Mouse (Mus musculus): ENCODE measurements around the gene Hoxb3. TPM values are rescaled to one million over a fixed set of nuclear protein-coding genes. Genes with fewer than 3 reads are reported as not detected.

Hoxb3 gene
- total and polyA plus RNA-seq, 3 experiments: not detected

GRCm38 (mm10) chr11:96292565-96293301 lies 30.4 kb upstream of the Hoxb3 start:
- Histone ChIP-seq H3K9ac (ENCODE audit: control insufficient read depth, low read depth, low read length, poor library complexity, severe bottlenecking) (no peak overlapping the region), H3K79me2 (ENCODE audit: control insufficient read depth, insufficient read depth, low read length, poor library complexity) (no peaks in the 10 kb centered on the region), H3K4me1 (ENCODE audit: control insufficient read depth in 1 of 2, insufficient read depth in 2 of 2, low read length in 2 of 2) (0 out of 4 replicates have a peak, but pooled peaks cover 0 to 4% of the 10 kb centered on the region in 2 experiments), H3K9me3 (replicated peaks; ENCODE audit: insufficient read depth, low read length) (no peaks in the 10 kb centered on the region), H3K4me3 (ENCODE audit: control insufficient read depth in 1 of 2, insufficient read depth in 1 of 2, low read depth in 2 of 2, low read length in 2 of 2) (no peak overlapping the region), H3K36me3 (ENCODE audit: control insufficient read depth in 1 of 2, insufficient read depth in 2 of 2, low read length in 2 of 2) (no peaks in the 10 kb centered on the region), H3K27ac (ENCODE audit: control insufficient read depth, low read depth, low read length) (no peak overlapping the region), H3K27me3 (ENCODE audit: control insufficient read depth in 1 of 2, insufficient read depth in 2 of 2, low read length in 2 of 2) (peaks cover 15 to 19% of the 10 kb centered on the region in 2 experiments)
- DNase-seq (ENCODE audit: low read depth, low spot score): no peak
- TF ChIP-seq MYB (IDR thresholded peaks at IDR 0.05; ENCODE audit: low read depth, low read length) (no peak), USF2 (IDR thresholded peaks at IDR 0.05; ENCODE audit: borderline replicate concordance in 1 of 2, insufficient read depth in 1 of 2, low read depth in 1 of 2, low read length in 2 of 2) (no peak), POLR2AphosphoS5 (IDR thresholded peaks at IDR 0.05; ENCODE audit: borderline replicate concordance, low read depth, low read length) (no peak), ZKSCAN1 (IDR thresholded peaks at IDR 0.05; ENCODE audit: low read depth, low read length) (no peak), EP300 (IDR thresholded peaks at IDR 0.05; ENCODE audit: low read depth in 1 of 2, low read length in 2 of 2) (no peak), ETS1 (IDR thresholded peaks at IDR 0.05; ENCODE audit: low read depth, low read length) (no peak)

DNA sequence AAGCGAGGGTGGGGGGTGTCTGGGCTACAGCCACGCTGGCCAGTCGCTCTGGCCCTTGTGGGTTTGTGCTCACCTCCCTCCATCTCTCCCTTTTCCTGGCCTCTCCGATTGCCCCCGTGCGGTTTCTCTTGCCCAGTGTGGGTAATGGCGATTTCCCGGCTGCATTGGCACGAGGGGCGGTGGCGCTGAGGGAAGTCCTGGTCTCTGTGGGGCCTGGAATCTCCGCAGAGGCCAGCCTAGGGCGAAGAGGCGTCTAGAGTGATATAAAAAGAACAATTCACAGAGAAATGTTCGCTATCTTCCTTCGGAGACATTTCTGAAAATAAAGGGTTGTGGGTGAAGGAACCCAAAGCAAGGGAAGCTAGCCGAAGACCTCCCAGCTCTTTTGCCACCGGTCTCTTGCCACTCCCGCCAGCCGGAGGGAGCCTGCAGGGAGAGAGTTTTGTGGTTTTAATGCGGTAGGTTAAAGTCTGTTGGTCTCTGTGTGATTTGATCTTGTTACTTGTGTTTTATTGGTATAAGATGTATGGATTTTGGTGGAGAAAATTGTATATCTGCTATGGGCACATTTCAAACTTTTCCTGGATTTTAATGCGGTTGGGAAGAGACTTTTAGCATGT lies 29.7 kb upstream of the Hoxb3 start:
- peaks cover 17 to 19% of the 10 kb centered on the region in 2 experiments for H3K27me3 ChIP-seq (ENCODE audit: control insufficient read depth in 1 of 2, insufficient read depth in 2 of 2, low read length in 2 of 2)

More for the DNA sequence above, 29.7 kb upstream of the Hoxb3 start:
- no peaks in the 10 kb centered on the region for H3K9me3 ChIP-seq (replicated peaks; ENCODE audit: insufficient read depth, low read length)
- H3K9ac ChIP-seq (ENCODE audit: control insufficient read depth, low read depth, low read length, poor library complexity, severe bottlenecking): no peak overlapping the region
- 0 out of 4 replicates have a peak, but pooled peaks cover 0 to 4% of the 10 kb centered on the region in 2 experiments for H3K4me1 ChIP-seq (ENCODE audit: control insufficient read depth in 1 of 2, insufficient read depth in 2 of 2, low read length in 2 of 2)
- H3K36me3 ChIP-seq (ENCODE audit: control insufficient read depth in 1 of 2, insufficient read depth in 2 of 2, low read length in 2 of 2): no peaks in the 10 kb centered on the region
- DNase-seq (ENCODE audit: low read depth, low spot score): no peak
- no peaks in the 10 kb centered on the region for H3K79me2 ChIP-seq (ENCODE audit: control insufficient read depth, insufficient read depth, low read length, poor library complexity)
- TF ChIP-seq RCOR1 (IDR thresholded peaks at IDR 0.05; ENCODE audit: low read depth, low read length): no peak
- no peak for TF ChIP-seq BHLHE40 (IDR thresholded peaks at IDR 0.05; ENCODE audit: borderline replicate concordance, low read depth, low read length)
- no peak for TF ChIP-seq CTCF (IDR thresholded peaks at IDR 0.05 in 2 of 3, conservative IDR thresholded peaks at IDR 0.05 in 1 of 3; ENCODE audit: control insufficient read depth in 1 of 3, insufficient read depth in 1 of 3, low read depth in 2 of 3, low read length in 3 of 3, poor library complexity in 1 of 3, severe bottlenecking in 1 of 3)
- TF ChIP-seq ETS1 (IDR thresholded peaks at IDR 0.05; ENCODE audit: low read depth, low read length): no peak
- no peak for TF ChIP-seq MYB (IDR thresholded peaks at IDR 0.05; ENCODE audit: low read depth, low read length)
- no peak for TF ChIP-seq MAX (IDR thresholded peaks at IDR 0.05; ENCODE audit: low read length)
- no peak for TF ChIP-seq CHD2 (IDR thresholded peaks at IDR 0.05; ENCODE audit: low read length)
- no peak for TF ChIP-seq KAT2A (conservative IDR thresholded peaks at IDR 0.05; ENCODE audit: low read depth, low read length)
- no peak for TF ChIP-seq JUND (IDR thresholded peaks at IDR 0.05; ENCODE audit: low read depth, low read length)
- no peak for TF ChIP-seq UBTF (IDR thresholded peaks at IDR 0.05; ENCODE audit: borderline replicate concordance, insufficient read depth, low read depth, low read length)
- no peak for TF ChIP-seq SMC3 (IDR thresholded peaks at IDR 0.05; ENCODE audit: low read depth, low read length)
- TF ChIP-seq E2F4 (IDR thresholded peaks at IDR 0.05; ENCODE audit: borderline replicate concordance, low read depth, low read length): no peak
- no peak for TF ChIP-seq USF2 (IDR thresholded peaks at IDR 0.05; ENCODE audit: borderline replicate concordance in 1 of 2, insufficient read depth in 1 of 2, low read depth in 1 of 2, low read length in 2 of 2)
- TF ChIP-seq NELFE (IDR thresholded peaks at IDR 0.05; ENCODE audit: low read depth, low read length): no peak
- no peak overlapping the region for H3K4me3 ChIP-seq (ENCODE audit: control insufficient read depth in 1 of 2, insufficient read depth in 1 of 2, low read depth in 2 of 2, low read length in 2 of 2)
- H3K27ac ChIP-seq (ENCODE audit: control insufficient read depth, low read depth, low read length): no peak overlapping the region
